In the genomic region with DNA sequence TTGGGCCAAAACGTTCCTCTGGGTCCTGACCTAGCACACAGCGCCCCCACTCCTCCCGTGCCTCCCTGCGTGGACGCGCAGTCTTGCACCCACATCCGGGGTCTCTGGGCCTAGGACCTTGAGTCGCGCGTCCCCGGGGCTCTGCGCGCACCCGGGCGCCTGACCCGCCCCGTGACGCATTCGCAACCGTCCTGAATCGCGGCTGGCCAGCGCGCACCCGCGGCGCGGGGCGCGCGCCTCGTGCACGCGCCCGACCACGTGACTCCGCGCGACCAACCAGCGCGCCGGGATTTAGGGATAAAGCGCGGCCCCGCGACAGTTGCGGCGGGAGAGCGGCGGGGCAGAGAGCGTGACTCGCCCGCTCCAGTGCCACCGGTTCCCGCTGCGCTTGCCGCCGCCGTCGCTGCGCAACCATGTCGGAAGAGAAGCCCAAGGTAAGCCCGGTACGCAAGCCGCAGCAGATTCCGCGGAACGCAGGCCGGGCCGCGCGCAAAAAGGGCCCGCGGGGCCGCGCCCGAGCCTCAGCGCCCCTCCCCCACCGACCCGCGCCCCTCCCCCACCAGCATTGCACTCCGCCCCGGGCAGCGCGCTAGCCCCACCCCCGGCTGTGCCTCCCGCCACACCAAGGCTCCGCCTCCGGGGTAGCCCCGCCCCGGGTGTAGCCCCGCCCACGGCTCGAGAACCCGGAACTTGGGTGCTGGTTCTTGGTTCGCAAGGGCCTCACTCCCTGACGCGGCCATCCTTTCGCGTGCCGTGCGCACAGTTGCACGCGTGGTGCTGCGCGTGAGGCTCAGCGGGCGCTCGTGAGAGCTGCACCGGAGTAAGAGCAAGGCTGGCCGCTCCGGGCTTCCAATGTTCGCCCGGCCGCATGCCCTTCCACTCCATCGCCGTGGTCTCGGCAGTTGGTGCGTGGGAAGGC, we compare ENCODE assay signal across 8 mouse cellular contexts. TPM values are rescaled to one million over a fixed set of nuclear protein-coding genes. Genes with fewer than 3 reads are reported as not detected.
DNase-seq lines count a peak whose midpoint lies in the region; ATAC-seq and TF ChIP-seq lines count a peak whose summit lies in the region.

A gene (plus strand): TSS at position 190 of the 919 bp plus-strand sequence.
A gene (plus strand): TSS at position 290 of the 919 bp plus-strand sequence.

- no peaks in the 10 kb centered on the region for H3K27me3 ChIP-seq in embryonic facial prominence, embryonic 15.5 days
- H3K27me3 ChIP-seq in kidney, embryonic 14.5 days (ENCODE audit: control insufficient read depth, insufficient read depth, low read length): no peaks in the 10 kb centered on the region
- no peaks in the 10 kb centered on the region for H3K27me3 ChIP-seq in limb, embryonic 14.5 days (ENCODE audit: control insufficient read depth, insufficient read depth, low read length)
- H3K27me3 ChIP-seq in midbrain, embryonic 16.5 days (ENCODE audit: control insufficient read depth, insufficient read depth, low read depth, low read length): no peaks in the 10 kb centered on the region
- no peaks in the 10 kb centered on the region for H3K27me3 ChIP-seq in spleen, adult 2 months (ENCODE audit: control insufficient read depth, insufficient read depth, low read length)

- peaks cover 23% of the 10 kb centered on the region for H3K36me3 ChIP-seq in embryonic facial prominence, embryonic 15.5 days
- H3K36me3 ChIP-seq in kidney, embryonic 14.5 days (ENCODE audit: control insufficient read depth, insufficient read depth, low read length): peaks cover 19% of the 10 kb centered on the region
- H3K36me3 ChIP-seq in limb, embryonic 14.5 days (ENCODE audit: control insufficient read depth, insufficient read depth, low read length): peaks cover 29% of the 10 kb centered on the region
- H3K36me3 ChIP-seq in midbrain, embryonic 16.5 days (ENCODE audit: control insufficient read depth, insufficient read depth, low read length): peaks cover 7% of the 10 kb centered on the region; the same call in 1 of the 2 replicates
- peaks cover 9% of the 10 kb centered on the region for H3K36me3 ChIP-seq in spleen, adult 2 months (ENCODE audit: control insufficient read depth, insufficient read depth, low read length)

- peak; percentile 94 for DNase-seq in 416B (ENCODE audit: low read depth)
- DNase-seq in heart, adult 9 months (ENCODE audit: low spot score in 2 of 2): peak; percentile 92 to 96
- peak; percentile 82 for DNase-seq in limb, embryonic 14.5 days (ENCODE audit: low spot score)
- DNase-seq in spleen, adult 2 months (ENCODE audit: low read depth in 1 of 2, low spot score in 2 of 2): peak; percentile 87 to 99

- TF ChIP-seq CTCF in bone marrow, adult 2 months (IDR thresholded peaks at IDR 0.05; ENCODE audit: control insufficient read depth, insufficient read depth, low read length): peak; percentile 22; the same call in 1 of the 2 replicates
- no peak for TF ChIP-seq CTCF in spleen, adult 2 months (IDR thresholded peaks at IDR 0.05; ENCODE audit: extremely low read depth, insufficient read depth, insufficient read length, insufficient replicate concordance)

- peaks cover 2% of the 10 kb centered on the region; the same call in 1 of the 2 replicates for H3K4me1 ChIP-seq in bone marrow, adult 2 months (ENCODE audit: control insufficient read depth, insufficient read depth, low read length)
- H3K4me1 ChIP-seq in embryonic facial prominence, embryonic 15.5 days: peaks cover 22% of the 10 kb centered on the region
- H3K4me1 ChIP-seq in kidney, embryonic 14.5 days (ENCODE audit: control insufficient read depth, insufficient read depth, low read length): peaks cover 8% of the 10 kb centered on the region; the same call in 1 of the 2 replicates
- peaks cover 14% of the 10 kb centered on the region for H3K4me1 ChIP-seq in limb, embryonic 14.5 days (ENCODE audit: control insufficient read depth, insufficient read depth, low read length)
- H3K4me1 ChIP-seq in midbrain, embryonic 16.5 days (ENCODE audit: control insufficient read depth, insufficient read depth, low read length): peaks cover 21% of the 10 kb centered on the region
- peaks cover 6% of the 10 kb centered on the region for H3K4me1 ChIP-seq in spleen, adult 2 months (ENCODE audit: control insufficient read depth, insufficient read depth, insufficient read length)

- peak within 1 kb of the TSS; percentile 87 for H3K4me2 ChIP-seq in embryonic facial prominence, embryonic 15.5 days (replicated peaks)
- peak within 1 kb of the TSS; percentile 93 for H3K4me2 ChIP-seq in kidney, embryonic 14.5 days (replicated peaks; ENCODE audit: low read depth, low read length)
- peak within 1 kb of the TSS; percentile 91 for H3K4me2 ChIP-seq in limb, embryonic 14.5 days (replicated peaks; ENCODE audit: low read depth, low read length, severe bottlenecking)
- peak within 1 kb of the TSS; percentile 63 for H3K4me2 ChIP-seq in midbrain, embryonic 16.5 days (ENCODE audit: low read length)

- H3K4me3 ChIP-seq in bone marrow, adult 2 months (replicated peaks; ENCODE audit: control insufficient read depth, low read depth, low read length): peak within 1 kb of the TSS; percentile 86
- peak within 1 kb of the TSS; percentile 67 for H3K4me3 ChIP-seq in embryonic facial prominence, embryonic 15.5 days (replicated peaks)
- peak within 1 kb of the TSS; percentile 83 for H3K4me3 ChIP-seq in kidney, embryonic 14.5 days (ENCODE audit: low read length)
- H3K4me3 ChIP-seq in limb, embryonic 14.5 days (replicated peaks; ENCODE audit: low read length): peak within 1 kb of the TSS; percentile 77
- H3K4me3 ChIP-seq in midbrain, embryonic 16.5 days (ENCODE audit: low read depth, low read length): peak within 1 kb of the TSS; percentile 77
- H3K4me3 ChIP-seq in spleen, adult 2 months (ENCODE audit: extremely low read depth, insufficient read depth, insufficient read length): peak within 1 kb of the TSS; percentile 85

- ATAC-seq in embryonic facial prominence, embryonic 15.5 days (ENCODE audit: insufficient number of reproducible peaks, low FRiP score, low TSS enrichment, low read depth): peak; percentile 92
- peak; percentile 88 for ATAC-seq in kidney, embryonic 14.5 days (ENCODE audit: low FRiP score, low TSS enrichment)
- peak; percentile 90 for ATAC-seq in limb, embryonic 14.5 days (ENCODE audit: low FRiP score, low read depth)
- peak; percentile 85 for ATAC-seq in midbrain, embryonic 16.5 days

- H3K9me3 ChIP-seq in embryonic facial prominence, embryonic 15.5 days (replicated peaks): no peaks in the 10 kb centered on the region
- H3K9me3 ChIP-seq in kidney, embryonic 14.5 days (ENCODE audit: control insufficient read depth, low read length): no peaks in the 10 kb centered on the region
- no peaks in the 10 kb centered on the region for H3K9me3 ChIP-seq in limb, embryonic 14.5 days (ENCODE audit: control insufficient read depth, low read length)
- no peaks in the 10 kb centered on the region for H3K9me3 ChIP-seq in midbrain, embryonic 16.5 days (replicated peaks; ENCODE audit: control insufficient read depth, low read length, poor library complexity, severe bottlenecking)

- under 1% methylated on average over 117 of the region's 119 CpGs for WGBS in bone marrow, adult 2 months
- WGBS in embryonic facial prominence, embryonic 15.5 days: 1% methylated on average over 112 of the region's 119 CpGs
- WGBS in kidney, embryonic 14.5 days: under 1% methylated on average over 108 of the region's 119 CpGs
- WGBS in limb, embryonic 14.5 days: 2% methylated on average over 91 of the region's 119 CpGs
- WGBS in midbrain, embryonic 16.5 days: 1% methylated on average over 103 of the region's 119 CpGs
- under 1% methylated on average over 113 of the region's 119 CpGs for WGBS in spleen, adult 2 months

- peak; percentile 96 for TF ChIP-seq POLR2A in bone marrow, adult 2 months (IDR thresholded peaks at IDR 0.05; ENCODE audit: borderline replicate concordance, control insufficient read depth, low read depth, low read length)
- peak; percentile 71; the same call in 1 of the 2 replicates for TF ChIP-seq POLR2A in limb, embryonic 14.5 days (IDR thresholded peaks at IDR 0.05; ENCODE audit: borderline replicate concordance, extremely low read depth, insufficient read depth, insufficient read length)
- peak; percentile 98 for TF ChIP-seq POLR2A in spleen, adult 2 months (IDR thresholded peaks at IDR 0.05; ENCODE audit: low read depth, low read length)

- peak within 1 kb of the TSS; percentile 98 for H3K27ac ChIP-seq in bone marrow, adult 2 months (ENCODE audit: control insufficient read depth, insufficient read depth, low read depth, low read length, poor library complexity)
- H3K27ac ChIP-seq in embryonic facial prominence, embryonic 15.5 days (replicated peaks): peak within 1 kb of the TSS; percentile 99
- peak within 1 kb of the TSS; percentile 97 for H3K27ac ChIP-seq in kidney, embryonic 14.5 days (ENCODE audit: low read depth, low read length)
- H3K27ac ChIP-seq in limb, embryonic 14.5 days (replicated peaks; ENCODE audit: low read depth, low read length): peak within 1 kb of the TSS; percentile 98
- H3K27ac ChIP-seq in midbrain, embryonic 16.5 days (ENCODE audit: low read length): peak within 1 kb of the TSS; percentile 94
- H3K27ac ChIP-seq in spleen, adult 2 months (ENCODE audit: insufficient read depth, low read length): peak within 1 kb of the TSS; percentile 98

- H3K9ac ChIP-seq in embryonic facial prominence, embryonic 15.5 days: peak within 1 kb of the TSS; percentile 71
- H3K9ac ChIP-seq in kidney, embryonic 14.5 days (ENCODE audit: low read depth, low read length): peak within 1 kb of the TSS; percentile 84
- H3K9ac ChIP-seq in limb, embryonic 14.5 days (ENCODE audit: low read depth, low read length, severe bottlenecking): peak within 1 kb of the TSS; percentile 90
- peak within 1 kb of the TSS; percentile 81 for H3K9ac ChIP-seq in midbrain, embryonic 16.5 days (ENCODE audit: low read depth, low read length)

RNA-seq across cellular contexts. Expression of the first gene that starts in this region (rescaled TPM):
- 69.9 and 76.0 TPM in 2 replicates for polyA plus RNA-seq in bone marrow, adult 2 months (2011; ENCODE audit: insufficient read depth, insufficient read length, low replicate concordance, missing spikeins)
- 323 and 339 TPM in 2 replicates for polyA plus RNA-seq in embryonic facial prominence, embryonic 15.5 days (2015; fragmentation: Nextera tagmentation; extraction: Ambion mirVana)
- polyA plus RNA-seq in kidney, embryonic 14.5 days (2014; fragmentation: Nextera tagmentation; extraction: Ambion mirVana): 253 and 294 TPM in 2 replicates
- polyA plus RNA-seq in limb, embryonic 14.5 days (2012; rRNA removed): 466 and 472 TPM in 2 replicates
- 328 and 351 TPM in 2 replicates for polyA plus RNA-seq in limb, embryonic 14.5 days (2014; fragmentation: Nextera tagmentation; extraction: Ambion mirVana)
- polyA plus RNA-seq in midbrain, embryonic 16.5 days (2015; fragmentation: Nextera tagmentation; extraction: Ambion mirVana): 315 and 350 TPM in 2 replicates
- polyA plus RNA-seq in spleen, adult 2 months (2012; rRNA removed): 131 and 154 TPM in 2 replicates

RNA-seq across cellular contexts. Expression of the second gene that starts in this region (rescaled TPM):
- polyA plus RNA-seq in bone marrow, adult 2 months (2011; ENCODE audit: insufficient read depth, insufficient read length, low replicate concordance, missing spikeins): not detected in 2 replicates
- polyA plus RNA-seq in embryonic facial prominence, embryonic 15.5 days (2015; fragmentation: Nextera tagmentation; extraction: Ambion mirVana): 3.1 TPM in 1 of 2 replicates, not detected in the other
- 1.2 and 1.8 TPM in 2 replicates for polyA plus RNA-seq in kidney, embryonic 14.5 days (2014; fragmentation: Nextera tagmentation; extraction: Ambion mirVana)
- polyA plus RNA-seq in limb, embryonic 14.5 days (2012; rRNA removed): 1.8 and 8.4 TPM in 2 replicates
- 1.9 and 5.8 TPM in 2 replicates for polyA plus RNA-seq in limb, embryonic 14.5 days (2014; fragmentation: Nextera tagmentation; extraction: Ambion mirVana)
- 1.5 and 2.9 TPM in 2 replicates for polyA plus RNA-seq in midbrain, embryonic 16.5 days (2015; fragmentation: Nextera tagmentation; extraction: Ambion mirVana)
- not detected in 2 replicates for polyA plus RNA-seq in spleen, adult 2 months (2012; rRNA removed)

Comparison
In these comparisons a context has a peak if more than half of its experiments do, and no peak if none do; other contexts are left out.
1. Peak in every context shown above with its lines: DNase-seq, ATAC-seq, H3K4me3 ChIP-seq and H3K27ac ChIP-seq.